Mouse (Mus musculus) macrophage (primary cell): ENCODE data around the gene Muc1. TPM values are rescaled to one million over a fixed set of nuclear protein-coding genes. Genes with fewer than 3 reads are reported as not detected.
A peak's percentile ranks its signal among the peaks of the same experiment; 100 is the strongest.

Experiments
- H3K27ac ChIP-seq: fragments of 350-480 bp; formaldehyde crosslinking; 2 replicates; pipeline ENCODE4 v1.9.0; 2021
- H3K36me3 ChIP-seq: fragments of 350-480 bp; formaldehyde crosslinking; 2 replicates; pipeline ENCODE4 v1.9.0; 2021; ENCODE audit errors: inconsistent target
- H3K4me3 ChIP-seq: fragments of 350-480 bp; formaldehyde crosslinking; 2 replicates; pipeline ENCODE4 v1.9.0; 2021; ENCODE audit errors: inconsistent target
- H3K79me2 ChIP-seq: fragments of 350-480 bp; formaldehyde crosslinking; 2 replicates; pipeline ENCODE4 v1.9.0; 2021; ENCODE audit errors: inconsistent target
- WGBS: methylation state at CpG from one replicate; pipeline ENCODE4 v1.1.7; 2026; ENCODE audit warnings: inconsistent platforms; ENCODE audit not compliant: missing documents; 5-methylcytosine and 5-hydroxymethylcytosine counted together
- polyA plus RNA-seq: library from polyadenylated mRNA; stranded (reverse); fragments of 250-400 nt; gene quantifications from 3 replicates; pipeline ENCODE4 v1.2.4, GENCODE M21; 2018; ENCODE audit warnings: inconsistent platforms
- total RNA-seq, 78 experiments: library from RNA; depleted of rRNA; stranded (reverse); fragments of 250-400 nt; gene quantifications; 1 replicate in 9 of 78; 2 replicates in 24 of 78; 3 replicates in 43 of 78; 4 replicates in 2 of 78; pipeline ENCODE4 v1.2.4; 2018; ENCODE audit warnings: inconsistent platforms in 56 of 78

Gene Muc1
- total RNA-seq (2018; cell fraction: chromatin; rRNA removed), result under 1 TPM in 3 of 26 experiments, not detected in 23; 0.57 to 0.71 (median 0.67) TPM
- total RNA-seq (2018; cell fraction: cytosol; rRNA removed), result under 1 TPM in 11 of 26 experiments, not detected in 15; 0.03 to 0.52 (median 0.08) TPM
- 1 to 10 TPM in 3 of 26 experiments, under 1 TPM in 3, not detected in 20; 0.56 to 2.9 (median 0.94) TPM for total RNA-seq (2018; cell fraction: nucleus; rRNA removed)
- polyA plus RNA-seq, result not detected in 3 replicates

DNA sequence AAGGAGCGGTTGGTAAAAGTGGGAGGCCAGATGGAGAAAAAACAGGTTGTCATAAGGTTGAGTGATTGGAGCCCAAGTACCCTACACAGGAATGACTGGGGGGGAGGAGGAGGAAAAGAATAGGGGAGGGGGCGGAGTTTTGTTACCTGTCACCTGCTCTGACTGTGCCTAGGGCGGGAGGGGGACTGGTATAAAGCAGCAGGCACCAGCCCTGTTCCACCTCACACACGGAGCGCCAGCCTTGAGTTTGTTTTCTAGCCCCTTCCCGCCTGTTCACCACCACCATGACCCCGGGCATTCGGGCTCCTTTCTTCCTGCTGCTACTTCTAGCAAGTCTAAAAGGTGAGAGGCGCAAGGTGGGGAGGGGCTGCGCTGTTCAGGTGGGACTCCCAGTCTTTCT lies at the start of gene Muc1:
Gene Muc1, plus strand, starts transcription at position 222 of the 400 bp plus-strand sequence.
- WGBS, result 63% methylated on average over 10 of the region's 10 CpGs
- peak within 1 kb of the TSS; percentile 37 for H3K4me3 ChIP-seq

DNA sequence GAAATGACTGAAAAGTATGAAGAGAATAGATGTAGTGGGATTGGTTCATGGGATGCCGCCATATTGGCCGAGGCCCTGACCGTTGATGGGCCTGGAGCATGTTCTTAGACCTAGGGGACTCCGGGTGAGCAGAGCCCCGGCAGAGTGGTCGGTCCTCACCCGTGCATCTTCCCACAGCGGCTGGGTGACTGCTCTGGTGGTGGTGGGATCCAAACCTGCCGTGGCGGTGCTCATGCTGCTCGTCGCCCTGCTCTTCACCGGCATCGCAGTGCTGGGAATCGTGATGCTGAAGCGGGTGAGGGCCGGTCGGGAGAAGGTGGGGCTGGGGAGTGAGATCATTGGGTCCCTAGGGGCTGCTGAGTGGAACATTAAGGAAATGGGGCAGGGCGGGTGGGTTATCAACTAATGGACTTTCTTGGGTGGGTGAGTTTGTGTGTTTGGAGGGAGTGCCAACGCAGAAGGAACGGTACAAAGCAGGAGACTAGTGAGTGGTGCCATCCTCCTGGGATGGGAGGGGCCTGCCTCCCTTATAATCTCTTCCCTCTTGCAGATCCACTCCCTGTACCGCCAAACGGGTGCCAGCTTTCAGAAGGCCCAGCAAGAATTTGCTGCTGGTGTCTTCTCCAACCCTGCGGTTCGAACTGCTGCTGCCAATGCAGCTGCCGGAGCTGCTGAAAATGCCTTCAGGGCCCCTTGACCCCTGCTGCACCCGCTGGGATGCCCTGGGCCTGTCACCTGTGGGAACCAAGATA lies 46.9 kb upstream of the Muc1 start:
- H3K79me2 ChIP-seq, result peaks cover 19% of the 10 kb centered on the region
- WGBS, result 90% methylated on average over 26 of the region's 27 CpGs
- peak overlapping the region; percentile 1; the same call in 1 of the 2 replicates for H3K27ac ChIP-seq
- no peak overlapping the region for H3K4me3 ChIP-seq
- peaks cover 26% of the 10 kb centered on the region for H3K36me3 ChIP-seq

More for the DNA sequence above, at the start of gene Muc1:
- no peak within 1 kb of the TSS for H3K27ac ChIP-seq
- H3K36me3 ChIP-seq, result no peaks in the 10 kb centered on the region
- no peaks in the 10 kb centered on the region for H3K79me2 ChIP-seq

DNA sequence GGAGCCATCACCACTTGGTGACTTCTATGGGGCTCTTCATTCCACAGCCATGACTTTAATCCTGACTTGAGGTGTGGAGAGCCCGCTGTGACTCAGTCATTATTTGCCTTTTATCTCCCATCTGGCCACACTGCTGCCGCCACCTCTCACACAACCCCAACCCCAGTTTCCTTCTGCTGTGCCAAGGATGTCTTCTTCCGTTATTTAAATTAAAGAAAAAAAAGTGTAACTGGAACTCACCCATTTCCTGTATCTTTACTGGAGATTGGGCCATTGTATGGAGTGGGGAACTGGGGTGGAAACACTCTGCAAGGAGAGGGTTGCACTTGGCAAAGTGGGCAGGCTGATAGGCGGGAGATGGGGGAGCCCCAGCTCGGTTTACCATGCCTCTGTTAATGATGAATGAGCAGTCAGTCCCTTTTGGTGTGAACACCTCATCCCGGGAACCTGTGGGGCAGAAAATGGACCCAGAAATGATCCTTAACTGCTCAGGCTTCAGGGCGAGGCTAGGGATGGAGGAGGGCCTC lies 46.3 kb upstream of the Muc1 start:
- WGBS, result 19% methylated on average over 7 of the region's 7 CpGs
- Histone ChIP-seq H3K27ac (peak overlapping the region; percentile 42), H3K36me3 (peaks cover 26% of the 10 kb centered on the region), H3K4me3 (peak overlapping the region; percentile 53), H3K79me2 (peaks cover 19% of the 10 kb centered on the region)

DNA sequence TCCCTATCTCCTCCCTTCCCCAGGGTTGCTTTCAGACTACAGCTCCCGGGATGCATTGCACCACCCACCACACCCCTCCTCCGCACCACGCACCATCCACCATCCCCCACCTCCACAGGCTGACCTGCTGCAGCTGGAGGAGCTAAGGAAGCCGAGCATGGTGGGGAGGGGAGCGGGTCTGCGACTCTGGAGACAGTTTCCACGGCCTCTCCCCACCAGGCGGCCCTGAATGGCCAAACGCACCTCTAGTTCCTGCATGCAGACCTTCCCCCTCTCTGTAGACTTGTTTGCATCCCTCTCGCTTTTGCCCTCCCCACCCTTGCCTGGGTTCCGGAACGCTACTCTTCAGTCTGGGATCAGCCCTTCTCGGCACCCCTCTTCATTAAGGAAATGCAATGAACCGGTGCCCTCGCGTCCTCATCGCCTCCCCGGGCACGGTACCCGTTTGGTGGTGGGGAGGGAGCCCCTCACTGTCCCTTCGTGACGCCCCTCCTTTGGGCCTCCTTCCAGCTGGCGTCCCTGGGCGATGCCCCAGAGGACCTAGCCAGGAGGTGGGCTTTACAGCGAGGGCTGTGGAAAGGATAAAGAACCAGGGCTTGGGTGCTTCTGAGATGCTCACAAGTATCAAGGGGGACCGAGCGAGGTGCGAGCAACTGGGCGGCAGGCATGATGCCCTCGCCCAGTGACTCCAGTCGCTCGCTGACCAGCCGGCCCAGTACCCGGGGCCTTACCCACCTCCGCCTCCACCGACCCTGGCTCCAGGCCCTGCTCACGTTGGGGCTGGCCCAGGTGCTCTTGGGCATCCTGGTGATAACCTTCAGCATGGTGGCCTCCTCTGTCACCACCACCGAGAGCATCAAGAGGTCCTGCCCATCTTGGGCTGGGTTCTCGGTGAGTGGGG lies 45.5 kb upstream of the Muc1 start, which contains the start of gene Fam189b:
Gene Fam189b, plus strand, starts transcription at position 86 of the 901 bp plus-strand sequence.
- Histone ChIP-seq H3K79me2 (peaks cover 12% of the 10 kb centered on the region), H3K4me3 (peak within 1 kb of the TSS; percentile 53), H3K27ac (peak within 1 kb of the TSS; percentile 42), H3K36me3 (peaks cover 26% of the 10 kb centered on the region)
- 15% methylated on average over 35 of the region's 39 CpGs for WGBS

DNA sequence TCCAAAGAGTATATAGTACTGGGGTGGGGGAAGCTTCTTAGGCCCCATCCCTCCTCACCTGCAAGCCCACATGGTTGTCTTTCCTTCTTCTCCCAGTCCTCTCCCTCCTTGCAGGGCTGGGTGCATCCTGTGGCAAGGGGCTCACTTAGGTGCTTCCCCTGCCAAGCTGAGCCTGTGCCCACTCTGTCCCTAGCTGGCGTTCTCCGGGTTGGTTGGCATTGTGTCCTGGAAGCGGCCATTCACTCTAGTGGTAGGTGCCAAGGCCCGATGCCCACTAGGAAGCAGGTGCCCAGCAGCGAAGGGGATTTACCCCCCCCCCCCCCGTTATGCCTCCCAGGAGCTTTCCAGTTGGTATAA lies 44.9 kb upstream of the Muc1 start:
- H3K4me3 ChIP-seq, result peak overlapping the region; percentile 53; the same call in 1 of the 2 replicates
- WGBS, result 82% methylated on average over 5 of the region's 6 CpGs
- H3K79me2 ChIP-seq, result peaks cover 6% of the 10 kb centered on the region
- H3K36me3 ChIP-seq, result peaks cover 26% of the 10 kb centered on the region
- H3K27ac ChIP-seq, result no peak overlapping the region

DNA sequence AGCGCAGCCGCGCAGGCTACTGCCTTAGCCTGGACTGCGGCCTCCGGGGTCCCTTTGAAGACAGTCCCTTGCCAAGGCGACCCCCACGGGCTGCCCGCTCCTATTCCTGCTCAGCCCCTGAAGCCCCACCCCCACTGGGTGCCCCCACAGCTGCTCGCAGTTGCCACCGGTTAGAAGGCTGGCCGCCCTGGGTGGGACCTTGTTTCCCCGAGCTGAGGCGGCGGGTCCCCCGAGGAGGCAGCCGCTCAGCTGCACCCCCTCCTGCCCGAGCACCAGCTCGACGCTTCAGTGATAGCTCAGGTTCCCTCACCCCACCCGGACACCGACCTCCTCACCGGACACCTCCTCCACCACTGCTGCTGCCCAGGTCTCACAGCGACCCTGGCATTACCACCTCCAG lies 41.7 kb upstream of the Muc1 start:
- no peaks in the 10 kb centered on the region for H3K79me2 ChIP-seq
- H3K27ac ChIP-seq, result no peak overlapping the region
- H3K36me3 ChIP-seq, result no peaks in the 10 kb centered on the region
- WGBS, result 94% methylated on average over 18 of the region's 23 CpGs
- H3K4me3 ChIP-seq, result no peak overlapping the region

DNA sequence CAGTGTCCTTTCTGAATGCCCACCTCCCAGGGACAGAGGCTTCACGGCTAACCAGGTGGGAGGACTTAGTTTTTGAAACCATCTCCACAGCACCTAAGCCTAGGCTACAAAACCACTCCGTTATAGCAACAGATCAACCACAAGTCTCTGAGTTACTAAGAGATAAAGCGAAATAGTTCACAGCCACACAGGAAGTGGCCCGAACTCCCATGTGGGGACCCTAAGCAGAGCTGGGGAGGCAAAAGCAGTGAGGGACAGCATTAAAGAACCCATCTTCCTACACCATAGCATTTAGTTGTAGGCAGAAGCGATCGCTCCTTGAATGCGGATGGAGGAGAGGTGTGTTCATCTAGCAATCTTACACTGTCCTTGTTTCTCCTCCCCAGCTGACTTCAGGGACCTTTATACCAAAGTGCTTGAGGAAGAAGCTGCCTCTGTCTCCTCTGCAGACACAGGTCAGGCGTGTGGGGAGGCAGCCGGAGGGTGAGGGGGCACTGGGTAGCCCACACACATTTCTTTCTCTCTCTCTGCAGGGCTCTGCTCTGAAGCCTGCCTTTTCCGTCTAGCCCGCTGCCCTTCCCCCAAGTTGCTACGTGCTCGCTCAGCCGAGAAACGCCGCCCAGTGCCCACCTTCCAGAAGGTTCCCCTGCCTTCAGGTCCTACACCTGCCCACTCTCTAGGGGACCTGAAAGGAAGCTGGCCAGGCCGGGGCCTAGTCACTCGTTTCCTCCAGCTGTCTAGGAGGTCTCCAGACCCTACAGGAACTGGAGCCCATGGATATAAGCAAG lies 41.0 kb upstream of the Muc1 start:
- no peaks in the 10 kb centered on the region for H3K79me2 ChIP-seq
- no peak overlapping the region for H3K4me3 ChIP-seq
- no peaks in the 10 kb centered on the region for H3K36me3 ChIP-seq
- 87% methylated on average over 18 of the region's 18 CpGs for WGBS
- H3K27ac ChIP-seq, result no peak overlapping the region

DNA sequence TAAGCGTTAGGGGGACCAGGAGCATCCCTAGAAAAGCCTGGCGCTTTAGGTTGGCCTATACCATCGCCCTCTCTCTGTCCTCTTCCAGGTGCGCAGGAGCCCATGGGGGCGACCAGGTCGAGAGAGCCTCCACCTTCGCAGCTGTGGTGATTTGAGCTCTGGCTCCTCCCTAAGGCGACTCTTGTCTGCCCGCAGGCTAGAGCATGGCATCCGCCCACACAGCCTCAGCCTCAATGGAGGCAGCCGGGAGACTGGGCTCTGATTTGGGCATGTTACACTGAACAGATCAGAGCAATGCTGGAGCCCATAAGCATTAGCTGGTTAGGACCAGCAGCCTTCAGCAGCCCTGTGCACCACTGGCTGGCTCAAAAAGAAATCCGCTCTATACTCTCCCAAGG lies 40.4 kb upstream of the Muc1 start:
- Histone ChIP-seq H3K27ac (no peak overlapping the region), H3K36me3 (no peaks in the 10 kb centered on the region), H3K79me2 (no peaks in the 10 kb centered on the region), H3K4me3 (no peak overlapping the region)
- 94% methylated on average over 12 of the region's 12 CpGs for WGBS

DNA sequence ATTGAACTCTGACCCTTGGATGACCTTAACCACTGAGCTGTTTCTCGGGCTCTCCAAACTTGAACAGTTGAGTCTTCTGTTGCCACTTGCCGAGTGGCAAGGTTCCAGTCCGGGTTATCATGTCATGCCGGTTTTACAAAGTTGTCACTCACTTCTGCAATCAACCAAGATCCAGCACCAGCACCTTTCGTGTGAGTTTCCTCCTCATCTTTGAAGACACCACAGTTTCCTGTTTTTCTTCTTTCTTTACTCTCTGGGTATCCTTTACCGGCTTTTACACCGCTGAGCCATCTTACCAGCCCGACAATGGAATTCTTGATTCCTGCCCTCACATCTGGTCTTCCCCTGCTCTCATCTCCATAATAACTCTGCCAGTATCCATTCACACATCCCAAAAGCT lies 38.4 kb upstream of the Muc1 start:
- no peak overlapping the region for H3K4me3 ChIP-seq
- H3K79me2 ChIP-seq, result no peaks in the 10 kb centered on the region
- no peak overlapping the region for H3K27ac ChIP-seq
- H3K36me3 ChIP-seq, result no peaks in the 10 kb centered on the region
- WGBS, result 18% methylated on average over 8 of the region's 8 CpGs

DNA sequence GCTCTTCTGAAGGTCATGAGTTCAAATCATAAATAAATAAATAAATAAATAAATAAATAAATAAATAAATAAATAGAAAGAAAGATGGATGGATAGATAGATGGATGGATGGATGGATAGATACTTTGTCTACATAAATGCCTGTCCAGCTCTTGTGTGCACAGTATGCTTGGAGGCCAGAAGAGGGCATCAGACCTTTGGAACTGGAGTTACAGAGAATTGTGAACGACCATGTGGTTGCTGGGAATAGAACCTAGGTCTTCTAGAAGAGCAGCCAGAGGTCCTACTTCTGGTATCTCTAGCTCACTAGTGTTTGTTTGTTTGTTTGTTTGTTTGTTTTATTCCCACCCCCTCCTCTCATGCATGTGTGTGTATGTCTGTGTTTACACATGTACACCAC lies 35.5 kb upstream of the Muc1 start:
- WGBS, result 40% methylated on average over 1 of the region's 1 CpGs
- Histone ChIP-seq H3K4me3 (no peak overlapping the region), H3K27ac (no peak overlapping the region), H3K36me3 (no peaks in the 10 kb centered on the region), H3K79me2 (no peaks in the 10 kb centered on the region)

DNA sequence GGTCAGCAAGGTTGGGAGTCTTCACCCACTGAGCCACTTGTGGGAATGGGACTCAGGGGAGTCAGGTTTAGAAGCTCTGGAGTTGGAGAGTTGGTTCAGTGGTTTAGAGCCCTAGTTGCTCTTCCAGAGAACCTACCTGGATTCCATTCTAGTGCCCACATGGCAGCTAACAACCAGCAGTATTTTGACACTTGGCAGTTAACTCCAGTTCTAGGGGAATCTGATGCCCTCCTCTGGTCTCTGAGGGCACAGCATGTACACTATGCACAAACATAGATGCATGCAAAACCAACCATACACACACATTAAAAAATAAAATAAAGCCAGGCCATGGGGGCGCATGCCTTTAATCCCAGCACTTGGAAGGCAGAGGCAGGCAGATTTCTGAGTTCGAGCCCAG lies 35.0 kb upstream of the Muc1 start:
- H3K79me2 ChIP-seq, result no peaks in the 10 kb centered on the region
- no peak overlapping the region for H3K27ac ChIP-seq
- 76% methylated on average over 2 of the region's 2 CpGs for WGBS
- H3K36me3 ChIP-seq, result no peaks in the 10 kb centered on the region
- no peak overlapping the region for H3K4me3 ChIP-seq

DNA sequence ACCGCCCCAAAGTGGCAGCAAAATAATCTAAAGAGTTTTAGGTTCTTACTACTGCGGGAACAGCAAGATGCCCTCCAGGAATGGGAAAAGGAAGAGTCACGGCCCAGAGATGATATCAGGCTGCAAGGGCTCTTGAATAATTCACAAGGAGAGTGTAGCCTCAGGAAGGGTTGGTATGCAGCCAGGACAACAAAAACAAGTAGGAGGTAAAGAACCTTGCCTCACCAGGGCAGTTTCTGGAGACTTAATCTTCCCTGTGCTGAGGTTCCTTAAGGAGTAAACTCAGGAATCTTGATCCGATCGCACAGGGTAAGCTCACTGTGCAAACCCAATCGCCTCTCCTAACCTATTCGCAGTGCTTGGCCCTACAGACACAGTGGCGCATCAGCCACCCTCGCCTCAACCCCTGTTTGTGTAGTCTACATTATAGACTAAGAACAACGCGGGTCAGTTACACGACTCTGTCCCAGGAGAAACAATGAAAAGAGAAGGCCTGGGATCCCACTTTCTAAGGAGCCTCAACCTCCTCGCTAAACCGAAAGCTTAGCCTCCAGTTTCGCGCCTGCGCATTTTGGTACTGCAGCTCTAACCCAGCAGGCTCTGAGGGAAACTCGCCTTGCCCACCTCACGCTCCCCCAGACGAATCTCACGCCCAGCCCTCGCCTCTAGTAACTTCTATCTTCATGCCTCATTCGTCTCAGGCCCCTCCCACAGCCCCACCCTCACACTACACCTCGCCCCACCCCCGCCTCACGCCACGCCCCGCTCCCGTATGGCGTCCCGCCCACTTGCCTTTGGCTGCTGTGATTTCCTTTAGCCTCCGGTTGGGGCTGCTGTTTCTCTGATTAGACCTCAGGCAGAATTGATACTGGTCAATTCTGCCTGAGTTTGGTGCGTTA lies 32.6 kb upstream of the Muc1 start:
- Histone ChIP-seq H3K36me3 (no peaks in the 10 kb centered on the region), H3K4me3 (peak overlapping the region; percentile 39), H3K27ac (peak overlapping the region; percentile 39), H3K79me2 (no peaks in the 10 kb centered on the region)
- 10% methylated on average over 33 of the region's 33 CpGs for WGBS

DNA sequence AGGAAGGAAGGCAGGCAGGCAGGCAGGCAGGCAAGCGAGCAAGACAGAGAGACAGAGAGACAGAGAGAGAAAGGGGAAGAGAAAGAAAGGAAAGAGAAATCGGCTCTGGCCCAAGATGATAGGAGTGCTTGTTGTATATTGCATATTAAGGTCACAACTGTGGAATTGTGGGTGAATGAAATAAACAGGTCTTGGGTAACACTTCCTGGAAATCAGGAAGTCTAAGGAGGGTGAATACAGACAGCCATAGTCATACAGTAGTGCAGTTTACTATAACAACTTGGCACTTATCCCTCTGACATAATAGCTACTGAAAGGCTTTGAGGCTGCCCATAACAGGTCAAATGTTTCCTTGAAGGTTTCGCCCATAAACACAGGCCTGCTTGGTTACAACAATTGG lies 29.0 kb upstream of the Muc1 start:
- H3K4me3 ChIP-seq, result no peak overlapping the region
- H3K79me2 ChIP-seq, result peaks cover 22% of the 10 kb centered on the region
- 41% methylated on average over 3 of the region's 3 CpGs for WGBS
- H3K27ac ChIP-seq, result no peak overlapping the region
- H3K36me3 ChIP-seq, result peaks cover 10% of the 10 kb centered on the region
